Mouse (Mus musculus) left cerebral cortex, adult 2 months (tissue): ENCODE data around the gene Palm2. TPM values are rescaled to one million over a fixed set of nuclear protein-coding genes. Genes with fewer than 3 reads are reported as not detected.

Source experiments
- DNase-seq, 2 experiments: peaks; one replicate each; pipeline ENCODE4 v3.0.0; 2021 to 2022; ENCODE audit warnings: low spot score in 2 of 2, mixed read lengths in 1 of 2; ENCODE audit errors: extremely low spot score in 1 of 2
- H3K27ac ChIP-seq: fragments of 200-600 bp; 2 replicates; pipeline ENCODE4 v1.8.1; 2022
- H3K4me3 ChIP-seq: fragments of 200-600 bp; 2 replicates; pipeline ENCODE4 v1.8.1; 2022
- CTCF ChIP-seq: fragments of 200-600 bp; IDR thresholded peaks from 2 replicates; pipeline ENCODE4 v1.8.1; 2022; ENCODE audit warnings: antibody characterized with exemption, mild to moderate bottlenecking, moderate library complexity
- intact Hi-C: fragments of 180-260 bp; cut with DNase I; formaldehyde crosslinking; loops from one replicate; pipeline ENCODE4 v1.15.1; 2025
- total RNA-seq, 2 experiments: library from RNA; stranded (reverse); gene quantifications; 2 replicates each; pipeline ENCODE4 v1.2.3; 2021

Palm2 gene
- total RNA-seq, 2 experiments from 2014 or later = 60.4 to 64.3 TPM

DNA sequence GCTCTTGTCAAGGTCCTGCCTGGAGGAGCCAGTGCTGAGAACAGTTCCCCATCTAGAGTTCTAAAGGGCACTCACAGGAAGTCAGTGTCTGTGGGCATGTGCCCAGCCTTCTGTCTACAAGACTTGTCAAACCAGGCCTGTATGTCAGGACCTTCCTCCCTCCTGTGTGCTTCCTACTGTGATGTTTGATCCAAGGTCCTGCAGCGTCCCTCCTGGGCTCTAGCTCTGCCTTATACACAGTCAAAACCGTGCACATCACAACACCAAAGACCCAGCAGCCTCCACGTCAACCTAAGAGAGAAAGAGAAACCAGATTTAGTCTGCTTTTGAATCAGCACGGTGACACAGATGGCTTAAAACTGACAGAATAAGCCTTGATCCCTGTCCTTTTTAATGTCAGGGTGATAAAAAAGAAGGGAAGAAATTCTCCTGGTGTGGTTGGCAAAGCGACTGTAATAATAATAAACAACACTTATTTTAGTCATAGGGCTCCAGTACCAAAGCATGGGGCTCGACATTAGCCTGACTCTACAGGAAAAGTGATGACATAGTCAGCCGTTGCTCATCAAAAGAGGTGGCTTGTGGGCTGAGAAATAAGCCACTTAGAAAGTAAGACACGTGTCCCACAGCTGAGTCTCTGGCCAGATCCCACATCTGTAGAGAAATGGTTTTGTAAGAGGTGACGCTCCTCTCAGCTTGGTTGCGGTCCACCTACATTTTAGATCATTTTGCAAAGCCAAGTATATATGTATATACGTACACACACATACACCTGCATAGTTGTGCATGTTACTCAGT lies 297.0 kb downstream of the Palm2 start:
- no peak for DNase-seq
- intact Hi-C loops = no loop called here
- Histone ChIP-seq H3K4me3 (no peak overlapping the region), H3K27ac (no peak overlapping the region)
- no peak for TF ChIP-seq CTCF

DNA sequence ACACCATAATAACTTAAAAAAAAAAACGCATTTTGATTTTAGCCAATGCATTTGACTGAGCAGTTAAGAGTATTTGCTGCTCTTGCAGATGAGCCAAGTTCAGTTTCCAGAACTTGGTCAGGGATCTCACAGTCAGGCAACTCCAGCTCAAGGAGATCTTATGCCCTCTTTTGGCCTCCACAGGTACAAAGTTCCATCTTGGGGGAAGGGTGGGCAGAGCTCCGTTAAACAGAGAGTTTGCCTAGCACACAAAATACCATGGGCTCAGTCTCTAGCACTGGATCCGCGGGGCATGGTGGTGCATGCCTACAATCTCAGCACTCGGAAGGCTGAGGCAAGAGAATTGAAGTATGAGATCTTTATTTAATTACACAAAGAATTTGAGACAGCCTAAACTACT lies 298.3 kb downstream of the Palm2 start:
- TF ChIP-seq CTCF = no peak
- no peak for DNase-seq
- intact Hi-C loops = no loop called here
- Histone ChIP-seq H3K27ac (no peak overlapping the region), H3K4me3 (no peak overlapping the region)

DNA sequence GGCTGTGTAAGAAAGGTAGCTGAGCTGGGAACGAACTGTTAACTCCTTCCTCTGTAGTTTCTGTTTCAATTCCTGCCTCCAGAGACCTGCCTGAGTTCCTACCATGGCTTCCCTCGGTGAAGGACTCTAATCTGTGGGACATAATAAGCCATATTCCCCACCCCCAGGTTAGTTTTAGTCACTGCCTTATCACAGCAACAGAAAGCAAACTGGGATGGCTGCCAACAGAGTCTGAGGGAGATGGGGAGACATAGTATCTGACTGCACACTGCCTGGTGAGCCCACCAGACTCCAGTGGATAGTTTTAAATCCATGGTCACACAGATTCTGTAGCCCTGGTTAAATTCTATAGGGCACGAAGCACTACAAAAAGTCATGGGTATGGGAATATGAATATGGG lies 299.4 kb downstream of the Palm2 start:
- intact Hi-C loops = no loop called here
- no peak for TF ChIP-seq CTCF
- peak in 1 of 2 experiments; percentile 23 for DNase-seq
- Histone ChIP-seq H3K4me3 (no peak overlapping the region), H3K27ac (no peak overlapping the region)

DNA sequence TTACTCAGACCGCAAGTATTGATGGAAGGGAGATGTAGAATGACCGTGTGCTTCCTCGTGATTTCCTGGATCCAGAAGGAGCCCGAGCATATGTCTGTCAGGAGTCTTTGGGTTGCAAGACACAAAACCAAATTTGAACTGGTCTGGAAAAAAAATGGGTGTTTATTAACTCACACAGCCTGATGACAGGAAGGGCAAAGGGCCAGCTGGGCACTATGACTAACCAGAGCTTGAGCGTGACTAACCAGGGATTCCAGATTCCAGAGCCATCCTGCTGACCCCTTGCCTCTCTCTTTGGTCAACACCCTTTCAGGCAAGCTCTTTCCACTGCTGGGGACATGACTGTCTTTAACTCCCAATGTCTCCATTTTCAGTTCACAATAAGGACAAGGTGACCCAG lies 301.4 kb downstream of the Palm2 start:
- Histone ChIP-seq H3K4me3 (no peak overlapping the region), H3K27ac (no peak overlapping the region)
- intact Hi-C loops = no loop called here
- TF ChIP-seq CTCF = no peak
- no peak for DNase-seq

DNA sequence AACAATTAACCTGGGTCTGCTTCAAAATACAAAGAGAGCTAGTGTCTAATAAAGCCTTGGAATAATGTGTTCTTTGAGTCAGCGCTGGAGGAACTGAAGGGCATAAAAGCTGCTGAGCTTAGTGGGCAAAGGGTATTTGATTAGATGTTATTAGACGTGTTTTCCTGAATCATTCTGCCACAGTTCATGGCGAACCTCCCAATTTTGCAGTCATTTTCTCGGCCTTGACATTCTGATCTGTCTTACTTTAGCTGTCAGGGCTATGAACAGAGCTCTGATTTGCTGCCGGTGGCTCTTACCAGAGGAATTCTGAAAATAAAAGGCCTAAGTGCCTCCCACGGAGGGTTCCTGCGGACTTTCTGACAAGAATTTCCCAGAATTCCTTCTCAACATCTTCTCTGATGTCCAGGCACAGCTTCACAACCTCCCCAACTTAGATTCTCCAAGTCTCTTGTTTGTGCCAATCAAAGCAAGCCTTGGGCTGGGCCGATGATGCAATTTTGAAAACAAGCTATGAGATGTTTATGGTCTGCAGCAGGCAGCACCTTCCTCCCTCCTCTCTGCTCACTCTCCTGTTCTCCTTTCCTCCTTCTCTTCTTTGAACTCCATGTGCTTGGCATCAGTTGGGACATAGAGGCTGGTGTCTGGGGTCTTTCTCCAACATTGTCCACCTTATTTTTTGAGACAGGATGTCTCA lies 305.0 kb downstream of the Palm2 start:
- DNase-seq = no peak
- H3K4me3 ChIP-seq = no peak overlapping the region
- H3K27ac ChIP-seq = no peak overlapping the region
- intact Hi-C loops = no loop called here
- TF ChIP-seq CTCF = no peak

DNA sequence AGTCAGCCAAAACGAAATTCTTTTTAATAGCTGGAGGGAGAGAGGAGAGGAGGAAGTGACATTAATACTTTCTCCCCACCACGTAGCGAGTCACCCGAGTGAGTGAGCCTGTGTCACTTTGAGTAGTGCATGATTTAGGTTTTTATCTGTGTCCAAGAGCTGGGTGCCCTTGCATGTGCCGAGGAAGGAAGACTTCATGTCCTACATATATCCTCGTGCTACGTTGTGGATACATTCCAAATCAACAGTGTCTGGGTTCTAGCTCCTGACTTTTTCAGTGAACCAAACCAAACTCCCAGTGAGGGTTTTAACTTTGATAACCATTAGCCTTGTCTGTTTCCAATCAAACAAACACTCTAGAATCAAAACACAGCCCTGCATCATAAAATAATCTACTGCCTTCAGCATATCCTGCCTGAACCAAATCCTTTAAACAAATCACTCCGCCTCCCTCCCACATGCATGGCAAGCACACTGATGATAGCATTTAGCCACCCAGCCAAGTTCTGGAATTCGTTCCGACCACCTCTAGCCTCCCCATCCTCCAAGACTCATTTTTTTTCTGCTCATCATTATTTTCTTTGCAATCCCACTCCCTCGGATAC lies 309.4 kb downstream of the Palm2 start:
- no peak for DNase-seq
- Histone ChIP-seq H3K27ac (no peak overlapping the region), H3K4me3 (no peak overlapping the region)
- no peak for TF ChIP-seq CTCF
- intact Hi-C loops = no loop called here

DNA sequence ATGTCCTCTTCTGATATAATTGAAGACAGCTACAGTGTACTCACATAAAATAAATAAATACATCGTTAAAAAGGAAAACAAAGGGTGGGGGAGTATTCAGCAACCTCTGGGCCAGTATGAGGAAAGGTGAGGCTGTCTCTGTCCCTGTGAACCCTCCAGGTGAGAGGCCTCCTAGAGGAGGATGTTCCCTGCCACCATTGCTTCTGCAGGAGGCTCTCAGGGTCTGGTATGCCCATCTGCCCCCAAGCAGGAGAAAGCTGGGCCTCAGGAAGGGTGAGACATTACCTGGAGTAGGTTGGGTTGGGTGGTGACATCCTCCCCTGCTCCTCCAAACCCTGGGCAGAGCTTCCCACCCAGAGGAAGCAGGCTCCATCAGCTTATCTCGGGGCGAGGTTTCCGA lies 316.6 kb downstream of the Palm2 start:
- Histone ChIP-seq H3K4me3 (no peak overlapping the region), H3K27ac (no peak overlapping the region)
- DNase-seq = no peak
- intact Hi-C loops = no loop called here
- no peak for TF ChIP-seq CTCF

DNA sequence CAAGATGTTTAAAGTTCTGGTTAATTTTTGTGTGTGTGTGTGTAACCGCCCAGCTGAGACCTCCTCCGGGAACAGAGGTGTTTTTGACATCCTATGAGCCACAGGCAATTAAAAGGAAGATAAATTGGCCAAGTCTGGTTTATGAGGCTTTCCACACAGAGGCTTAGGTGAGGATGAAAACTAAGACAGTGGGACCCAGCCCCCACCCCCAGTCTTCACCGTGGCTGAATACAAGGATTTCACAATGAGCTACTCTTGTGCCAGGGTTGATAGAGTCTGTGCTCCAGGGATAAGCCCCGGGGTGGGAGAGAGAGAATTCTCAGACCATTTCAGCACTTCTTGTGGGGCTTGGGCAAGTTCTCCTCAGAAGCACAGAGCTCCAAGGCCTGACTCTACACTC lies 317.0 kb downstream of the Palm2 start:
- TF ChIP-seq CTCF = no peak
- DNase-seq = no peak
- Histone ChIP-seq H3K4me3 (no peak overlapping the region), H3K27ac (no peak overlapping the region)
- intact Hi-C loops = no loop called here

DNA sequence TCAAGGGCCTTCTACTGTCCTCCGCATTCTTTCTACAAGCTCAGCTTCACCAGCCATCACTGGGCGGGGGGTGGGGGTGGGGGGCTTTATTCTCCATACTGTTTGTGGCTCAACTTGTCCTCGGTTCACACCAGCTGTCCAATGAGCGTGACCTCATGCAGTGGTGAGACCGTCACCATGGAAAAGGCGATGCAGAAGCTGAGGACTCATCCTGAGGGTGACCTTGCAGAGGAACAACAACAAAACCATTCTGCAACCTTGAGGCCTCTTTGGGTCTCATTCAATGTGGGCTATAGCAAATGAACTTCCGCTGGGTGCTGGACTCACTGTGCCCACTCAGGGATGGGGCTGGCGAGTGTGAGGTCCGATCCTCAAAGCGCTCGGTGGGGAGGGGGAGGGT lies 317.5 kb downstream of the Palm2 start:
- DNase-seq = no peak
- TF ChIP-seq CTCF = no peak
- Histone ChIP-seq H3K27ac (no peak overlapping the region), H3K4me3 (no peak overlapping the region)
- intact Hi-C loops = no loop called here

DNA sequence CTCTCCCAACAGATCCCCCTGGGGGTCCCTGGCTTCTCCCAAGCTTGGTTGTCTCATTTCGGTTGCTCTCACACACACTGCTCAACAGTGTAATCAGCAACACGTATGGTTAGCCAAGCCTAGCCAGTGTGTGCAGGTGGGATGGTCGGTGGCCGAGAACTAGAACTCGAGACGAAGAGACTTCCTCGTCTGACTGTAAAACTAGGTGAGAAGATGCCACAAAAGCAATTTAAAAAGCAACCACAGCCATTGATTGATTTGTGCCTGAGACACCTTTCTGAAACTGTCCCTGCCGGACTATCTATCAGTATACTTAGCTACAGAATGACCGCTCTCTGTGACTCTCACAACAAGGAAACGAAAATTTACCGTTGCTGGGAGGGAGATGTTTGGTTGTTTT lies 321.0 kb downstream of the Palm2 start:
- TF ChIP-seq CTCF = no peak
- no peak for DNase-seq
- Histone ChIP-seq H3K27ac (no peak overlapping the region), H3K4me3 (no peak overlapping the region)
- intact Hi-C loops = no loop called here

DNA sequence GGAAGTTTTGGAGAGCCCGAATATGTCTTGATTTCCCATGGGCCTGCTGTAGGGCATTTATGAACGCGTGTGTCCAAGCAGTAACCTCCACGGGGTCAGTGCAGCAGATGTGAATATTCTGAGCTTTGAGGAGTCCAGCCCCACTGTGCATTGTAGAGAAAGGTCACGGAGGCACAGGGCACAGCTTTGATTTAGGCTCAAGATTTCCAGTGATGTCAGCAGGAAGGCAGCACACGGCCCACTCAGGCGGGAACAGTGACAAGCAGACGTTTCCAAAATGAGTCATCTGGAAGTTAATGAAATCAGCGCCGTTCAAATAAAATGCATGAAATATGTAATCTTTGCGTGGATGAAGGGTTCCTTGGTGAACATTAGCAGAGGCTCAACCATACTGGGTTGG lies 323.9 kb downstream of the Palm2 start:
- no peak for TF ChIP-seq CTCF
- peak overlapping the region; percentile 7; the same call in 1 of the 2 replicates for H3K27ac ChIP-seq
- DNase-seq = peak; percentile 16 to 25
- intact Hi-C loops = no loop called here
- H3K4me3 ChIP-seq = no peak overlapping the region

Other genes with a start within 250 kb of the Palm2 start
- gene Ptpn3, start 132.4 kb upstream of the Palm2 start, total RNA-seq = 10 to 100 TPM; 68.4 to 77.7 TPM
- 10 to 100 TPM; 19.8 to 20.4 TPM for gene Pakap, start 133.9 kb downstream of the Palm2 start, total RNA-seq